Mouse (Mus musculus) bone marrow macrophage, adult 2 months (primary cell): ENCODE results near the gene Sox5.

Source experiments
- CTCF ChIP-seq: IDR thresholded peaks from 2 replicates; pipeline ENCODE4 v1.5.1; 2012; ENCODE audit warnings: low read depth, mild to moderate bottlenecking, low read length, moderate library complexity
- POLR2A ChIP-seq: IDR thresholded peaks from 2 replicates; pipeline ENCODE4 v1.6.1; 2012; ENCODE audit warnings: mild to moderate bottlenecking, low read depth, low read length, borderline replicate concordance

DNA sequence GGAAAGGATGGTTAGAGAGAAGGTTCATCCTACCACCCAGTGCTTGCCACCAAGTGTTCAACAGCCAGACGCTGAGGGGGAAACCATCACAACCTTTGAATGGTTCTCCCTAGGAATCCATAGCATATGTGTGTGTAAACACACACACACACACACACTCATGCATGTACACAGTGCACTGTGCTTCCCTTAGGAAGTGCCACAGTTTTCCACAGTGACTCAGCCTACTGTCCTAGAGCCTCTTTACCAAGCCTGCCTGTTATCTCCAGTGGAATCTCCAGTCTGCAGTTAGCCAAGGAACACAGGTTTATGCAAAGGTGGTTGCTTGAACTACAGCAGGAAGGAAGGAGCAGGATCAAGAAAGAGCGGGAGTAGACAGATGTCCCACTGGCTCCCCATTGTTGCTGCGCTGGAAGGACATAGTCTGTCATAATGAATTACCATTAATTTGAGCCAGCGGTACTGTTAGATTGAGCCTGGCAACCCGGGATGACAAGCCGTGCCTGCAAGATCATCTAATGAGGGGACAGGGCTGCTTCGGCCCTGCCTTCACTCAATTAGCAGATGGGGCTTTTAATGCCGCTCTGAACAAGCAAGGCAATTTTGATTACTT, 335.9 kb downstream of the Sox5 start:
- no peak for TF ChIP-seq CTCF
- TF ChIP-seq POLR2A = no peak
